Mouse (Mus musculus) kidney, adult 2 months (tissue): ENCODE measurements around the gene Pik3cg.

ENCODE experiments used
- CTCF ChIP-seq: fragments of 200-500 bp; conservative IDR thresholded peaks from 2 replicates; pipeline ENCODE4 v1.5.1; 2011; ENCODE audit warnings: low read depth, mild to moderate bottlenecking, control low read depth, low read length, moderate library complexity, mixed read lengths; ENCODE audit not compliant: insufficient read depth, insufficient read length
- POLR2A ChIP-seq: fragments of 200-500 bp; IDR thresholded peaks from one replicate; pipeline ENCODE4 v1.6.1; 2011; ENCODE audit warnings: low read depth, low read length, control low read depth

DNA sequence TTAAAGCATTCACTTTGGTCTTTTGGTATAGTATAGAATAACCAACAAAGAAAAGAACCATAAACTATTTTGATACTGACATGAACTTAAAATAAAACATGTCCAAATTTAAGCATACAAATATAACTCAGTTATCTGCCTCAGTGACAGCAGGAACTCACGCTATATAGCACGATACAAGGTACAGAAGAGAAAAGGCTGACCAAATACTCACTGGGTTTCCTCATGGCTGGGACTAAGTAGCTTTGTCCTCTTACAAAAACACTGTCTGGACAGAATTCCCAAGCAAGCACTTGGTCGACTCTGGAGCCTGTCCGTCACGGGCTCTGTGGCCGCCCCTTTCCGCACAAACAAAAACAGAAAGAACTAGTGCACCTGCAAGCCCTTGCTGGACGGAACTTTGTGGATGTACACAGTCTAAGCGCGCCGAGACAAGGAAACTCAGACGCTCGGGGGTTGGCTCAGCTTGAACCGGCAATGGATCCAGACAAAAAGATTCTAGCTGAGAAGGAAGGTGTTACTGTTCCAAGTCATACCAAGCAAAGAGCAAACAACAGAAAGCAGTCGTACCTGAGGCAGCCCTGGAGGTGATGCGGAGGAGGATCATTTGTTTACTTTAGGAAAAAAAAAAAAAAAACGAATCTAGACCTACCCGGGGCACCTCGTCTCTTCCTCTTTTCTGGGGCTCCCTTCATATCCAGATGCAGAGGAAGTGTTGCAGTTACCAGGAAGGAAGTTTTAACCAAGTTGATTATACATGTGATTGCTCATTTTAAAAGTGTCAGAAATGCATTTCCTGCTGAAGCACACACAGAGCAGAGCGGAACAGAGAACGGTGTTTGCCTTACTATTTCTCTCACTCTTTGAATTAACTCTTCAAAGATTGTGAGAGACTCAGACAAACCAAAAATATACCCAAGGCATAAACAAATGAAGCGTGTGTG, at the start of gene Pik3cg:
- TF ChIP-seq POLR2A: no peak
- TF ChIP-seq CTCF: no peak
